Mouse (Mus musculus): Measurements from ENCODE around the gene Adk.

- TF ChIP-seq POLR2A (IDR thresholded peaks at IDR 0.05; ENCODE audit: borderline replicate concordance, control insufficient read depth, low read depth, low read length) (no peak), CTCF (IDR thresholded peaks at IDR 0.05; ENCODE audit: control insufficient read depth, insufficient read depth, low read length) (no peak)
Observed at GRCm38 (mm10) chr14:21237051-21237450, 184.7 kb downstream of the Adk start.
